Mouse (Mus musculus) layer of hippocampus, adult 11-12 months (tissue): ENCODE measurements at regions not wholly inside any gene's neighbourhood (a gene's known extent, or its start where the extent isn't known, plus 50 kb on each side); places are given as distances from the start of the nearest gene placed in this dataset.
"Not testable (repeated sequence)": the region's sequence is repeated elsewhere in the genome, so short reads cannot be mapped to it uniquely, and the experiment has no call there.

Experiments used
- DNase-seq: peaks from one replicate; pipeline ENCODE4 v3.0.0; 2022; ENCODE audit warnings: low spot score

DNA sequence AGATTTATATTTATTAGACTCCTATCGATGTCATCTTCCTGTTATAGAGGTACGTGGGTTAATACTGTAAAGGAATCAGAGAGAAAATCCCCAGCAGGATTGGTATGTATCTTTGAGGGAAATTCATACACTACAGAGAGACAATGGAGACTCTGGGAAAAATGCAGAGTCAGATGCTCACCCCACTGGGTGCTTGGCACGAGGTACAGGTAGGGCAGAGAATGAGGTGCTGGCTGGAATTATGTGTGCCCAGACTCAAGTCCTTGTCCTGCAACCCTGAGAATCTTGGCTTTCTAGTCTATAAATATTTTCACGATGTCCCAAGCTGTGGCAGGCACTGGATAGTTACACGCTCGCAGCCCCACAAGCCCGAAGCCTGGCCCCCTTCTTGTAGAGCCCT, 57.8 kb upstream of the Cry1 start:
- no peak for DNase-seq

DNA sequence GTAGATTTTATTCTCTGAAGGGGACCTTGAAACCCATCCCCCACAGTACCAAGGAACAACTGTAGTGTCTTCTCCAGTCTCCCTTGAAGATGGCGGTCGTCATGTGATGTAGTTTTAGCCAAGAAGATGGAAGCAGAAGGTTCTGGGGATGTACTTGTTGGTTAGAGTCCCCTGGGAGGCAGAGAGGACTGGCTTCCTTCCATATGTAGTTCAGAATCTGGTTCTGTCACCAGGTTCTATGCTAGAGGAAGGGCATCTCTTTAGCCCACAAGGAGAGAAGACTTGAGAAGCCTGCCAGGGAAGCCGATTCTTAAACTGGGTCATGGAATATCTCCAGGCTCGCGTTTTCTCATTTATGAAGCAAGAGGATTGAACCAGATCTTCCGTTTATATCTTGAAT, 58.7 kb upstream of the Cry1 start:
- DNase-seq, result no peak

DNA sequence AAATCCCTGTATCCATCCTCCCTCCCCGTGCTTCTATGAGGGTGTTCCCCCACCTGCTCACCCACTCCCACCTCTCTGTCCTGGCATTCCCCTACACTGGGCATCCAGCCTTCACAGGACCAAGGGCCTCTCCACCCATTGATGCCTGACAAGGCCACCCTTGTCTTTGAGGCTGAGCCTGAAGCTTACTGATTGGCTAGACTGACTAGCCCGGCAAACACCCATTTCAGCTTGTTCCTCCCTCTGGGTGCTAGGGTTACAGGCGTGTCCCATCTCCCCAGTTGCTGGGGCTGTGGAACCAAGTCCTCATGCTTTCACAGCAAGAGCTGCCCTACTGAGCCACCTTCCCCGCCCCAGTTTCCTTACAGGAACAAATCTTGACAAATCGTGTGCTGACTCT, 80.9 kb upstream of the Cry1 start:
- peak; percentile 24 for DNase-seq

DNA sequence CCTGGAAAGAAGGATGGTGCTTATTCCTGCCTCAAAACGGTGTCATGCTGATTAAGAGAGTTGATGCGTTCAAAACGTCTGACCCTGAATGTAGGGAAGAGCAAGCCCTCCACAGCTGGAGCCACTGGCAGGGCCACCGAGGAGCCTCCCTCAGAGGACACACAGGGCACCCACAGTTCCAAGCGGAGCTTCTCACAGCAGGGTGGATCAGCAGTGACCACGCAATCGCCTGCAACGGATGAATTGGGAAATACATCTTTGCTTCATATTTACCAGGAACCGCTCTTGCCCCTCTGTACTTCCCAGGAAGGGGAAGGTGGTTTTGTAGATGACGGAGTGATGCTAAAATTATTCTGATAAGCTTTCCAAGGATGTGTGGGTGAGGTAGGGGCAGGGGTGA, 81.3 kb upstream of the Cry1 start:
- DNase-seq, result no peak

DNA sequence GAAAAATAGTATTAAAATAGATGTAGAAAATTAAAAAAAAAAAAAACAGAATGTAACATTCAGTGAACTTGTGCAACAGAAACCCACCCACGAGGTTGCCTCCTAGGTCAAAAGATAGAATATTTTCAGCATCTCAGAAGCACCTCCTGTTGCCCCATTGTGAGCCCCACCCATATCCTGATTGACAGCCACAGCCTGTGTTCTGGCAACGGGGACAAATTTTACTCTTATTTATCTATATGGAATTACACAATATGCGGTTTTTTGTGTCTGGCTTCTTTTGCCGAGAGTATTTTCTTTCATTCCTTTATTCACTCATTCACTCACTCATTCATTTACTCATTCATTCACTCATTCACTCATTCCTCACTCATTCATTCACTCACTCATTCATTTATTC, 81.9 kb upstream of the Cry1 start:
- no peak for DNase-seq

DNA sequence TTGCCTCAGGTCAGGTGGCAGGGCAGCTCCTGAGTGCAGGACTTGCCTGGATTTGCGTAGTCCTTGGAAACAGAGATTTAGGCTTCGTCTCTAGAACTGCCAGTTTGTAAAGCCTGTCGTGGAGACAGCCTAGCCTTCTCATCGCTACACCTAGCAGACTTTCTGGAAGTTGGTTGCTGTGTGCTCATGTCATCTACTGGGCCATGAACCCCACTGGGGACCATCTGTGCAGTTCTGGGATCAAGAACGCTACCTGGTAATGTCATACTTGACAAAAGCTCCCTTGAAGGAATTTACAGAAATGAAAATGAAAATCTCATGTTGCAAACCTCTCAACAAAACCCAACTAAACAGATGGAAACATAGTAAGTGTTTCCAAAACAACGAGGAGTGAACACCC, 85.3 kb upstream of the Cry1 start:
- DNase-seq, result no peak

DNA sequence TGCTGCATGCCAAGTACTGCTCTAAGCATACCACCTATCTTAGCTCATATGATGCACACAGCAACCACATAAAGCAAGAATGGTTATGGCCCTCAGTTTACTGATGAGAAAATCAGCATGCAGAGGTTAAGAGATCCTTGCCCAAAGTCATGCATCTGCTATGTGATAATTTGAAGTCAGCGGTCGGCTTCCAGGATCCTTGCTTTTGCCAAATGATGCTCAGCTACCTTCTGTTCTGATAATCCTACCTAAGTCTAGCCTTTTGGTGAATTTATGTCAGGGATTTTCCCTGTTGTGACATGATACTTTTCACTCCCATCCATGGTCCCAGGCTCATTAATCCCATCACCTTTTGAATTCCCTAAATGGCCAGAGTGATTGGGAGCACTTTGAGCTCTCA, 91.9 kb upstream of the Cry1 start:
- DNase-seq, result no peak

DNA sequence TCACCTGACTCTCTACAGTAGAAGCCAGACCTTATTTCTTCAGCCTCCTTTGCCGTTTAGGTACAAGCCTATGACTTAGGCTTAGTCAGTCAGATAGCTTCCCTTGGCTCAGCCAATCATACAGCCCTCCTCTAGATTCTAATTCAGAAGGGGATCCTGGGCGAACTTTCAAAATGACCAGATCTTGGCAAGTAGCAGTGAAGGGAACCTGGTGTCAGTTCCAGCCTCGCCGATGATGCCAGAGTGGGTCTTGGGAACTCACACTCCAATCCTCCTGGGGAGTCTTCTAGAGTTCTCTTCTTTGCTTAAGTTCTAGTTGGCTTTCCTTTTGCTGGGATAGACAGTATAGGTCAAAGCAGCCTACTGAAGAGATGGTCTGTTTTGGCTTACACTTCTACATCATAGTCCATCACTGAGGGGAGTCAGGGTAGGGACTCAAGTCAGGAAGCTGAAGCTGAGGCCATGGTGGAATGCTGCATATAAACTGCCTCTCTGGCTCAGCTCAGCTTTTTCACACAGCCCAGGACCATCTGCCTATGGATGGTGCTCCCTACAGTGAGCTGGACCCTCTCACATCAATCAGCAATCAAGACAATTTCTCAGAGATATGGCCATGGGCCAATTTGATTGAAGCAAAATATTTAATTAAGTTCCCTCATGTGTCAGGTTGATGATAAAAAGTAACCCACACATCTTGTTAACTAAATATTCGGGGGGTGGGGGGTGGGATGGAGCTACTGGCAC, 94.7 kb upstream of the Btbd11 start:
- DNase-seq, result no peak

DNA sequence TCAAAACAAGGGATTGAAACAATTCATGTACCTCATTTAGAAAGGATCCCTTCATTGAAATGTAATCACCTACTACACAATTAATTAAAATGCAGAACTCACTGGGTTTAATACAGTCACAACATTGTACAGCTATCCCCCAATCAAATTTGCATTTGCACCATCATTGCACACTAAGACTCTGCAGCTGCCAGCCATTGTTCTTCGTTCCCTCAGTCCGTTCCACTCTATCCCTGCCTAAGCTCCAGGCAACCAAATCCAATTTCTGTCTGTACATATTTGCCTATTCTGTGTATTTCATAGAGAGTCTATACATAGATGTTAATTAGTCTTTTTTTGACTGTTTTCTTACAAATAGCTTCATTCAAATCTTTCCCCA, 94.1 kb upstream of the Btbd11 start:
- no peak for DNase-seq

DNA sequence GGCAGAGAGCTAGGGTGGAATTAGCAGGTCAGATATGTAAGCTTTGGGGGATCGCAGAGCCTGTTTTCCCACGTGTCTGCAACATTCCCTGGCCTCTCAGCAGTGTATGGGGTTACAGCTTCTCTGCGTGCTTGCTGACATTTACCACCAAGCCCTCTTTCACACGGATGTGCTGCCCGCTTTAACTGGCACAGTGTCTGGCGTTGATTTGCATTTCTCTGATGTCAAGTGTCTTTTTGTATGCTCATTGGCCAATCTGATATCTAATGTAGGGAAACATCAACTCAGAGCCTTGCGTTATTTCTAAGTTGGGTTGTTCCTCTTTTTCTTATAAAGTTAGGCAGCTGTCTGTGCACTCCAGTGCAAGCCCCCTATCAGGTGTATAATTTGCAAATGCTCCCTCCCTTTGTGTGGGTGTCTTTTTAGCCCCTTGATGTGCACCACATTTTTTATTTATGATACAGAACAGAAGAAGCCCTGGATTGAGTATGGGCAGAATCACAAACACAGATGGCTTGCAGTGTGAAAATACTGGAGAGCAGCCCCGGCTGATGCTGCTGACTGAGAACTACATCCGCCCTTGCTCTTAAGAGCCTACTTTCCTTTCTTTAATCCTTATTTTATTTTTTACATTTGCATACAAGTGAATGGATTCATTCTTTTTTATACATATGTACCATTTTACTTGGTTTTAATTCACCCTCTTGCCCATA, 93.4 kb upstream of the Btbd11 start:
- DNase-seq, result no peak

DNA sequence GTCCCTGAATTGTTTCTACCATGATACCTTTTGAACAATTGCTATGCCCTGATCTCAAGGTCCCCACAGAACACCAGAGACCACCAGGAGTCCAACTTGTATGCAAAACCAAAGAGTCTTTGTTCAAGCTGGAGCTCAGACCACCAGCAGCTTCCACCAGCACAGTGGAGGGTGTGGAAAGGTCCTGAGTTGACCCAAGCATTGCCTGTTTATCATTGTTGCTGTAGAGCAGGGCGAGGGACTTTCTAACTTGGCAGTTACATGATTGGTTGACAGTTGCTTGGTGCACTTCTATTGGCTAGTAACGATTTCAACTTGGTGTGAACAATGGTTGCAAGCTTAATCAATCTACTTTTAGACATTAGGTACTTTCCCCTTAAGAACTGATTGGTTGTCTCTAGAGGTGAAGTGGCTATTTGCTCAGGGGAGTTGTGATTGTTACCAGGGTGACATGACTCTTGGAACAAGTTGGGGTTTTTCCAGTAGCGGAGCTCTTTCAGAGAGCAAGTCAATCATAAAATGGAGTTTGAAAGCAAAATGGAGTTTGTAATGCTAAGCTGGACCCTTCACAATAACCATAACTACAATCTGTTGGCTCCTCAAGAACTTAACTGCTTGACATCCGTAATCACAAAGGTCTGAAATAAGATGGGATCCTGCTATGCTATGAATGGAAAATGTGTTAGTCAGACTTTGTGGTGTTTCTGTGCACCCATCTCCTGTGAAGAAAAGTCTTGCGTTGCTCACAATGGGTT, 91.3 kb upstream of the Btbd11 start:
- no peak for DNase-seq

DNA sequence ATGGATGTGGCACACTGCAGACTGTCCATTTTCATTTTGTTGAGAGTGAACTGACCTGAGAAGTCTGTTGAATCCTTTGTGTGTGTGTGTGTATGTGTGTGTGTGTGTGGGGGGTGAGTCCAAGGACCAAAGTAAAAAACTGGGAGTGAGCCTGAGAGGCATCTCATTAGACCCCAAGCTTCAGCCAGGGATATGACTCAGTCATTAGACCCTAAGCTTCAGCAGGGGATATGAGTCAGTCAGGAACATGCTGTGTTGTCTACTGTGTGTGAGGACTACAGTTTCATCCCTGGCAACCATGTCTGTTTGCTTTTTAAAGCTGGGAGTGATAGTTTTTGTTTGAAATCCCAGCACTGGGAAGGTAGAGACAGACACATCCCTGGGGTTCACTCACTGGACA, 74.8 kb upstream of the Btbd11 start:
- no peak for DNase-seq

DNA sequence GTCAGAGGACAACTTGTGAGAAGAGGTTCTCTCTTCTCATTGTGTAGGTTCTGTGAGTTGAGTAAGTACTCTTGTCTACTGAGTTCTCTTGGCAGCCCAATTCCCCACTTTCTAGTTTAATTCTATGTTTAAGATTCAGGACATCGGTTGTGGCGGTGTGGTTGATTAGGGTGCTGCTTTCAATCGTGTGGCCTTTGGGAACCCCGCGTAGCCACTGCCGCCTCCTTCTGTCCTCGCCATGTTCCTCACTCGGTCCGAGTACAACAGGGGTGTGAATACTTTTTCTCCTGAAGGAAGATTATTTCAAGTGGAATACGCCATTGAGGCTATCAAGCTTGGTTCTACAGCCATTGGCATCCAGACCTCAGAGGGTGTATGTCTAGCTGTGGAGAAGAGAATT, 73.3 kb upstream of the Btbd11 start:
- DNase-seq, result not testable (repeated sequence)

DNA sequence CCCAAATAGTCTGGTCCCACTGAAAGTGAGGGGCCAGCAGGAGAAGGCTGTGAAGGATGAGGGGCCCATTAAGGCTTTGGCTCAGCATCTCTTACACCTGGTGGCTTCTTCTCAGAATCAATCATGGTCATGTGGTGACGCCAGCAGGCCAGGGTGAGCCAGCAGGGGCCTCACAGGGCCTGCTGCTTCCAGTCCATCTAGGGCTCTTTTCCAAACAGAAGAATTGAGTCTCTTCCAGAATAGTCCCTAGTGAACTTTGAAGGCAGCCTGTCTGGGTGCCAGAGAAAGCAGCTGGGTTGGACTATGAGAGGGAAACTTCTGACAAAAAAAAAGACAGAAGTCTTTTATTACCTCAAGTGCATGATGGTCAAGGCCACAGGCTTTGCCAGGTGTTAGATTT, 65.6 kb upstream of the Btbd11 start:
- no peak for DNase-seq

DNA sequence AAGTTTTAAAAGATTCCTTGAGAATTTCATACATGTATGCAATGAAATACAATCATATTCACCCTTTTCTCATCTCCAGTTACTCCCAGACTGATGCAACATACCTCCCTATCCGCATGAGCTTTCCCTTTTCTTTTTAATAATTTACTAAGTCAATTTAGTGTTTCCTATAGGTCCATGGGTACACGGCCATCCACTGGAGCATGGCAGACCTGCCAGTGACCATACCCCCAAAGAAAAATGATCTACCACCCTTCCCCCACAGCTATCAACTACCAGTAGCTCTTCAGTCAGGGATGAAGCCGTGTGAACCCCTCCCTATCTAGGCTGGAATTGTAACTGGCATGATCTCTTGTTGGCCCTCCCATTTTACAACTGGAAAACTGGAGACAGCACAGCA, 64.3 kb upstream of the Btbd11 start:
- no peak for DNase-seq

DNA sequence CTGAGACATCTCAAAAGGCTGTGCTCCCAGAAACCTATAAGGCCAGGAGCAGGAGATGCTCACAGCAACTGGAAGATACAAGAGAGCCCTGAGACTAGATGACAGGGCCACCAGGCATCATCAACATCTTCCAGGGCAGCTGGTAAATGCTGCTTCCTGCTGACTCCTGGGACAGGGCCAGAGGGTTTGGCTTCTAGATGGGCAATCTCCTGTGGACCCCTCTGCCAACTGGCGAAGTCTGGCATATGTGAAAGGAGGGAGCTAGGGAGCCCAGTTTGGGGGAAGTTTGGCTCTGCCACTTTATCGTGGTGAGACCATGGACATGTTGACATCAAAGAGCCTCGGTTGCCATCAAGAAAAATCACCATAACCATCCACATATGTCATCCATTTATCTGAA, 57.2 kb upstream of the Btbd11 start:
- DNase-seq, result no peak

DNA sequence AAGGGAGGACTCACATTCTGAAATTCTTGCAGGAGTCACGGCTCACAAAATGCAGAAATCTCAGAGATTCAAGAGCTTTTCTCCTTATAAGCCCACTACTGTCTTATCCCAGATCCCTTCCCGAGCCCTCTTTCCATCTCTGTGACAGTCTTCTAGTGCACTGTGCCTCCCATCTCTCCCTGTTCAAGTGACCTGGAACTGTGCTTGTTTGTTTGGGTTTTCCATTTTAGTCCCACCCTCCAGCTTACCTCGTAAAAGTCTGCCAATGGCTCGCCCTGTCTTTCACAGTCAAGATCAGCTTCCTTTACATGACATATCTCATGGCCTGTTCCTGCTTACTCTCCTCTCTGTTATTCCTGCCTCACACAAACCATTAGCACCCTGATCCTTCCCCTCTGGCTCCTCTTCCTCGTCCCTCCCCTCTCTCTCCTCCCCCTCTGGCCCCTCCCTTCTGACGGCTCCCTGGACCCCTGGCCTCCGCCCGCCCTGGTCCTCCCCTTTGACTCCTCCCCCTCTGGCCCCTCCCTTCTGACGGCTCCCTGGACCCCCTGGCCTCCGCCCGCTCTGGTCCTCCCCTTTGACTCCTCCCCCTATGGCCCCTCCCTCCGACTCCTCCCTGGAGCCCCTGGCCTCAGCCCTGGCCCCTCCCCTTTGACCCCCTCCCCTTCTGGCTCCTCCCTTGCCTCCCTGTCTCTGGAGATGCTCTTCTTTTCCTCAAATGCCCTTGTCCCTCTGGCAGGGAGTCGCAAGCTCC, 55.5 kb upstream of the Btbd11 start:
- no peak for DNase-seq
